Comparison of ENCODE assay signal across 21 mouse cellular contexts in the genomic region with DNA sequence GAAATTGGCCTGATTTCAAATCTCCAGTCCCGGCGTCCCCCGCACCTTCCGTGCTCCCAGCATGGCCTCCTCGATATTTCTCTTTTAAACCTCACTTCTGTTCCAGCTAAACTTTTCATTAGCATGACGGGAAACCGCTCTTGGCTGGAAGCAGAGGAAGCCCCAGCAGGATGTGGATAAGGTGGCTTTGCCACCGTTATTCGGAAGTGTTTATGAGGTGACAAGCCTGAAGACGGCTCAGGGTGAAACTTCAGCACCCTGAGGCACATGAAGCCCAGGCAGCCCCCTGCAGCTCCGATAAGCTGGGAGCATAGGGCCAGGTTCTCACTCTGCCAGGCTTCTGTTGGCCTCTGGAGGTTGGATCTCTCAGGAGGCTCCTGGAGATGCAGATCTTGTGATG.
DNase-seq lines count a peak whose midpoint lies in the region; ATAC-seq lines count a peak whose summit lies in the region.
"Had no signal": no experiment of that assay in that cellular context is flagged by ENCODE, and none has a peak within 500 bp of the region (broad histone marks: within the 10 kb centered on the region; RNA-seq: fewer than 3 reads in every experiment).

No protein-coding gene starts in this region.

- H3K9ac ChIP-seq in intestine, embryonic 16.5 days (ENCODE audit: low read depth, low read length) = no peak overlapping the region
- H3K9ac ChIP-seq: embryonic facial prominence, embryonic 12.5 days; forebrain, embryonic 13.5 days; forebrain, embryonic 15.5 days; forebrain, postnatal 0 days had no signal

- H3K36me3 ChIP-seq in intestine, embryonic 16.5 days (ENCODE audit: control insufficient read depth, insufficient read depth, low read length) = no peaks in the 10 kb centered on the region
- H3K36me3 ChIP-seq: embryonic facial prominence, embryonic 12.5 days; forebrain, embryonic 15.5 days; G1E had no signal

- no peaks in the 10 kb centered on the region for H3K27me3 ChIP-seq in intestine, embryonic 16.5 days (replicated peaks; ENCODE audit: control insufficient read depth, insufficient read depth, low read length)
- H3K27me3 ChIP-seq: embryonic facial prominence, embryonic 12.5 days; forebrain, embryonic 13.5 days; forebrain, embryonic 15.5 days had no signal

- 72% methylated on average over 11 of the region's 11 CpGs for WGBS in intestine, embryonic 16.5 days

- ATAC-seq in common myeloid progenitor, adult 5-6 weeks (replicated peaks; ENCODE audit: low read depth, poor library complexity, severe bottlenecking) = peak; percentile 77
- ATAC-seq in hematopoietic stem cell, adult 5-6 weeks (replicated peaks in 1 of 2; ENCODE audit: insufficient read depth in 1 of 2, low FRiP score in 2 of 2, low TSS enrichment in 1 of 2, low read depth in 1 of 2, poor library complexity in 2 of 2, severe bottlenecking in 2 of 2) = peak; percentile 67 to 83
- ATAC-seq in intestine, embryonic 16.5 days = no peak
- ATAC-seq: activated CD4-positive, CD25-positive, alpha-beta regulatory T cell, adult 4 months; forebrain, embryonic 13.5 days; forebrain, embryonic 15.5 days; forebrain, postnatal 0 days; Patski had no signal

- H3K9me3 ChIP-seq in intestine, embryonic 16.5 days (ENCODE audit: control insufficient read depth, low read length) = no peaks in the 10 kb centered on the region
- H3K9me3 ChIP-seq: embryonic facial prominence, embryonic 12.5 days; forebrain, embryonic 13.5 days; forebrain, embryonic 15.5 days had no signal

- no peak overlapping the region for H3K4me2 ChIP-seq in intestine, embryonic 16.5 days (ENCODE audit: low read depth, low read length)
- H3K4me2 ChIP-seq: embryonic facial prominence, embryonic 12.5 days; forebrain, embryonic 13.5 days; forebrain, embryonic 15.5 days had no signal

- intact Hi-C loops in left cerebral cortex, postnatal 4 days (cut with DNase I) = no loop called here
- intact Hi-C loops in left cerebral cortex, postnatal 25 days (cut with DNase I) = no loop called here

- no peak overlapping the region for H3K27ac ChIP-seq in intestine, embryonic 16.5 days (ENCODE audit: low read length)
- H3K27ac ChIP-seq: embryonic facial prominence, embryonic 12.5 days; forebrain, embryonic 13.5 days; forebrain, embryonic 15.5 days had no signal

- H3K4me1 ChIP-seq in intestine, embryonic 16.5 days (ENCODE audit: control insufficient read depth, insufficient read depth, low read length) = no peaks in the 10 kb centered on the region
- H3K4me1 ChIP-seq: embryonic facial prominence, embryonic 12.5 days; forebrain, embryonic 15.5 days had no signal

- no peak for DNase-seq in left cerebral cortex, postnatal 4 days
- DNase-seq in left cerebral cortex, postnatal 25 days (ENCODE audit: low spot score in 2 of 2) = no peak
- DNase-seq: adrenal gland, adult 8-10 months; adrenal gland, postnatal 14 days; adrenal gland, postnatal 36 days; cerebellum, adult 11-12 months; cerebellum, adult 2 months; cerebellum, adult 9-10 months; cerebellum, postnatal 10 days; cerebellum, postnatal 25 days; embryo, embryonic 11 days; forebrain, postnatal 0 days had no signal

- H3K4me3 ChIP-seq in intestine, embryonic 16.5 days (ENCODE audit: low read length) = no peak overlapping the region
- H3K4me3 ChIP-seq: embryonic facial prominence, embryonic 12.5 days; forebrain, embryonic 13.5 days; forebrain, embryonic 15.5 days had no signal
